ENCODE assay signal across 12 mouse cellular contexts in genomic region chr11:116617641-116618040, GRCm38 (mm10). TPM values are rescaled to one million over a fixed set of nuclear protein-coding genes. Genes with fewer than 3 reads are reported as not detected.
DNase-seq lines count a peak whose midpoint lies in the region; ATAC-seq and TF ChIP-seq lines count a peak whose summit lies in the region.
"Had no signal": no experiment of that assay in that cellular context is flagged by ENCODE, and none has a peak within 500 bp of the region (broad histone marks: within the 10 kb centered on the region; RNA-seq: fewer than 3 reads in every experiment).

No protein-coding gene starts in this region.

- no peak for TF ChIP-seq CTCF in gastrocnemius, adult 2 months (IDR thresholded peaks at IDR 0.05)
- no peak for TF ChIP-seq CTCF in Patski (IDR thresholded peaks at IDR 0.05)

- H3K9ac ChIP-seq in liver, embryonic 16.5 days (ENCODE audit: low read depth, low read length): 0 out of 2 replicates have a peak overlapping the region, but pooled peaks have one; percentile 35
- H3K9ac ChIP-seq in neural tube, embryonic 15.5 days (replicated peaks): no peak overlapping the region
- H3K9ac ChIP-seq: stomach, embryonic 15.5 days had no signal

- DNase-seq in gastrocnemius, adult 2 months: peak; percentile 54
- DNase-seq in gastrocnemius, postnatal 36 days: no peak
- DNase-seq in 3134 (ENCODE audit: extremely low read depth, insufficient read length, low spot score): peak; percentile 66
- DNase-seq in Patski (ENCODE audit: low read depth, low spot score): peak; percentile 68
- DNase-seq in kidney, adult 8-10 months: no peak
- DNase-seq in urinary bladder, adult 2 months (ENCODE audit: low spot score): no peak
- DNase-seq: cerebellum, adult 11 months had no signal

- H3K36me3 ChIP-seq in liver, embryonic 16.5 days (ENCODE audit: control insufficient read depth, insufficient read depth): no peaks in the 10 kb centered on the region
- no peaks in the 10 kb centered on the region for H3K36me3 ChIP-seq in neural tube, embryonic 15.5 days
- H3K36me3 ChIP-seq: stomach, embryonic 15.5 days had no signal

- intact Hi-C loops in gastrocnemius, adult 2 months (cut with DNase I): no loop called here
- intact Hi-C loops in gastrocnemius, postnatal 36 days (cut with DNase I): no loop called here

- peak overlapping the region; percentile 98 for H3K27ac ChIP-seq in gastrocnemius, adult 2 months
- peak overlapping the region; percentile 5; the same call in 1 of the 2 replicates for H3K27ac ChIP-seq in liver, embryonic 16.5 days (ENCODE audit: low read length)
- no peak overlapping the region for H3K27ac ChIP-seq in neural tube, embryonic 15.5 days (replicated peaks)
- H3K27ac ChIP-seq: stomach, embryonic 15.5 days had no signal

- H3K4me2 ChIP-seq in liver, embryonic 16.5 days (ENCODE audit: low read depth, low read length): no peak overlapping the region
- no peak overlapping the region for H3K4me2 ChIP-seq in neural tube, embryonic 15.5 days
- H3K4me2 ChIP-seq: stomach, embryonic 15.5 days had no signal

- ATAC-seq in Patski: no peak
- no peak for ATAC-seq in liver, embryonic 16.5 days (ENCODE audit: low read depth)
- ATAC-seq in neural tube, embryonic 15.5 days (ENCODE audit: low FRiP score): no peak

- in situ Hi-C loops in Patski (cut with MboI; ENCODE audit: low pct_unique_long_range_greater_than_20kb): no loop called here

- H3K4me3 ChIP-seq in gastrocnemius, adult 2 months: peak overlapping the region; percentile 2; the same call in 1 of the 2 replicates
- H3K4me3 ChIP-seq in liver, embryonic 16.5 days (ENCODE audit: low read depth, low read length): no peak overlapping the region
- no peak overlapping the region for H3K4me3 ChIP-seq in neural tube, embryonic 15.5 days (replicated peaks)
- H3K4me3 ChIP-seq: stomach, embryonic 15.5 days had no signal

- 67% methylated on average over 7 of the region's 7 CpGs for WGBS in liver, embryonic 16.5 days (ENCODE audit: insufficient replicate concordance)
- 85% methylated on average over 7 of the region's 7 CpGs for WGBS in neural tube, embryonic 15.5 days

- POLR2A ChIA-PET in Patski (lab: Charles Lee): no interaction called here

- H3K9me3 ChIP-seq in liver, embryonic 16.5 days (replicated peaks; ENCODE audit: control insufficient read depth, low read length): no peaks in the 10 kb centered on the region
- H3K9me3 ChIP-seq in neural tube, embryonic 15.5 days (replicated peaks): no peaks in the 10 kb centered on the region
- H3K9me3 ChIP-seq: stomach, embryonic 15.5 days had no signal

- CTCF ChIA-PET in Patski (lab: Charles Lee): interaction anchor here (1.7 to 5.0 kb wide), 3 partner anchors 11 to 31 kb away, joined by 3 to 18 read pairs (median 6); no protein-coding TSS in a partner anchor

- H3K27me3 ChIP-seq in Patski: no peaks in the 10 kb centered on the region
- no peaks in the 10 kb centered on the region for H3K27me3 ChIP-seq in liver, embryonic 16.5 days (ENCODE audit: control insufficient read depth, insufficient read depth, low read depth, low read length)
- H3K27me3 ChIP-seq in neural tube, embryonic 15.5 days (replicated peaks): no peaks in the 10 kb centered on the region; the same call in 1 of the 2 replicates
- H3K27me3 ChIP-seq: stomach, embryonic 15.5 days had no signal

- H3K4me1 ChIP-seq in liver, embryonic 16.5 days (ENCODE audit: control insufficient read depth, low read depth, low read length): peaks cover 99% of the 10 kb centered on the region
- peaks cover 34% of the 10 kb centered on the region for H3K4me1 ChIP-seq in neural tube, embryonic 15.5 days

RNA-seq across cellular contexts. Expression of gene Rhbdf2, which starts 9.2 kb away (rescaled TPM):
- total RNA-seq in gastrocnemius, adult 2 months (2021): 10 to 100 TPM; 11.6 to 14.4 TPM
- 10 to 100 TPM in 1 of 2 experiments, 1 to 10 TPM in 1; 9.4 to 10.2 TPM for total RNA-seq in gastrocnemius, postnatal 36 days (2021)
- 15.6 TPM for polyA plus RNA-seq in Patski (2021)
- 6.7 and 7.7 TPM in 2 replicates for polyA plus RNA-seq in liver, embryonic 16.5 days (2015; fragmentation: Nextera tagmentation; extraction: Ambion mirVana)
- polyA plus RNA-seq in neural tube, embryonic 15.5 days (2015; fragmentation: Nextera tagmentation; extraction: Ambion mirVana): 1.4 and 4.0 TPM in 2 replicates
- polyA plus RNA-seq in urinary bladder, adult 2 months (2012; rRNA removed): 15.4 and 17.0 TPM in 2 replicates

RNA-seq across cellular contexts. Expression of gene Aanat, which starts 31.4 kb away (rescaled TPM):
- not detected for total RNA-seq in gastrocnemius, adult 2 months (2021)
- total RNA-seq in gastrocnemius, postnatal 36 days (2021): not detected
- polyA plus RNA-seq in Patski (2021): not detected
- polyA plus RNA-seq in liver, embryonic 16.5 days (2015; fragmentation: Nextera tagmentation; extraction: Ambion mirVana): not detected in 2 replicates
- polyA plus RNA-seq in neural tube, embryonic 15.5 days (2015; fragmentation: Nextera tagmentation; extraction: Ambion mirVana): 0.34 and 0.49 TPM in 2 replicates
- polyA plus RNA-seq in urinary bladder, adult 2 months (2012; rRNA removed): 0.07 TPM in 1 of 2 replicates, not detected in the other
- total RNA-seq: neutrophil, adult 5-6 weeks had no signal
- polyA plus RNA-seq: intestine, embryonic 14.5 days had no signal

RNA-seq across cellular contexts. Expression of gene Prcd, which starts 35.7 kb away (rescaled TPM):
- 1 to 10 TPM in 1 of 2 experiments, not detected in 1; 1.0 TPM for total RNA-seq in gastrocnemius, adult 2 months (2021)
- total RNA-seq in gastrocnemius, postnatal 36 days (2021): under 1 TPM; 0.46 to 0.74 TPM
- 0.56 TPM for polyA plus RNA-seq in Patski (2021)
- 0.12 TPM in 1 of 2 replicates, not detected in the other for polyA plus RNA-seq in liver, embryonic 16.5 days (2015; fragmentation: Nextera tagmentation; extraction: Ambion mirVana)
- 3.1 and 3.4 TPM in 2 replicates for polyA plus RNA-seq in neural tube, embryonic 15.5 days (2015; fragmentation: Nextera tagmentation; extraction: Ambion mirVana)
- polyA plus RNA-seq in urinary bladder, adult 2 months (2012; rRNA removed): 2.0 and 3.1 TPM in 2 replicates
- total RNA-seq: neutrophil, adult 5-6 weeks had no signal

RNA-seq across cellular contexts. Expression of gene Ube2o, which starts 36.4 kb away (rescaled TPM):
- 10 to 100 TPM; 19.4 to 22.9 TPM for total RNA-seq in gastrocnemius, adult 2 months (2021)
- total RNA-seq in gastrocnemius, postnatal 36 days (2021): 10 to 100 TPM; 18.4 to 20.4 TPM
- 32.5 TPM for polyA plus RNA-seq in Patski (2021)
- 15.1 and 18.1 TPM in 2 replicates for polyA plus RNA-seq in liver, embryonic 16.5 days (2015; fragmentation: Nextera tagmentation; extraction: Ambion mirVana)
- polyA plus RNA-seq in neural tube, embryonic 15.5 days (2015; fragmentation: Nextera tagmentation; extraction: Ambion mirVana): 19.2 and 32.4 TPM in 2 replicates
- 18.7 and 22.4 TPM in 2 replicates for polyA plus RNA-seq in urinary bladder, adult 2 months (2012; rRNA removed)

RNA-seq across cellular contexts. Expression of gene Cygb, which starts 36.5 kb away (rescaled TPM):
- 10 to 100 TPM in 1 of 2 experiments, 1 to 10 TPM in 1; 9.6 to 14.7 TPM for total RNA-seq in gastrocnemius, adult 2 months (2021)
- 10 to 100 TPM in 1 of 2 experiments, 1 to 10 TPM in 1; 8.4 to 13.6 TPM for total RNA-seq in gastrocnemius, postnatal 36 days (2021)
- 0.24 TPM for polyA plus RNA-seq in Patski (2021)
- polyA plus RNA-seq in liver, embryonic 16.5 days (2015; fragmentation: Nextera tagmentation; extraction: Ambion mirVana): 1.1 and 1.2 TPM in 2 replicates
- 28.7 and 31.1 TPM in 2 replicates for polyA plus RNA-seq in neural tube, embryonic 15.5 days (2015; fragmentation: Nextera tagmentation; extraction: Ambion mirVana)
- polyA plus RNA-seq in urinary bladder, adult 2 months (2012; rRNA removed): 156 and 160 TPM in 2 replicates

Comparison
In these comparisons a context has a peak if more than half of its experiments do, and no peak if none do; other contexts are left out.
1. DNase-seq: peak in gastrocnemius, adult 2 months (single experiment), 3134 (single experiment) and Patski (single experiment); none in gastrocnemius, postnatal 36 days (0 of 2), kidney, adult 8-10 months (0 of 2) and urinary bladder, adult 2 months (single experiment).